ENCODE assay signal across 8 mouse cellular contexts in genomic region chr7:45700301-45701015, GRCm38 (mm10). TPM values are rescaled to one million over a fixed set of nuclear protein-coding genes. Genes with fewer than 3 reads are reported as not detected.
DNase-seq lines count a peak whose midpoint lies in the region; ATAC-seq and TF ChIP-seq lines count a peak whose summit lies in the region.

No protein-coding gene starts in this region.

- H3K9me3 ChIP-seq in G1E (replicated peaks) = no peaks in the 10 kb centered on the region
- no peaks in the 10 kb centered on the region for H3K9me3 ChIP-seq in hindbrain, embryonic 13.5 days

- ATAC-seq in G1E (ENCODE audit: extremely low read depth, insufficient number of reproducible peaks, low FRiP score, poor library complexity, severe bottlenecking) = no peak
- peak; percentile 12; the same call in 1 of the 2 replicates for ATAC-seq in hindbrain, embryonic 13.5 days (ENCODE audit: low FRiP score)

- H3K4me3 ChIP-seq in G1E (ENCODE audit: low read depth, low read length) = peak overlapping the region; percentile 38; the same call in 1 of the 2 replicates
- peak overlapping the region; percentile 54 for H3K4me3 ChIP-seq in hindbrain, embryonic 13.5 days

- peaks cover 49% of the 10 kb centered on the region for H3K27me3 ChIP-seq in G1E (ENCODE audit: insufficient read depth, low read length)
- peaks cover 24% of the 10 kb centered on the region for H3K27me3 ChIP-seq in hindbrain, embryonic 13.5 days

- WGBS in hindbrain, embryonic 13.5 days = under 1% methylated on average over 17 of the region's 20 CpGs

- H3K4me2 ChIP-seq in hindbrain, embryonic 13.5 days = peak overlapping the region; percentile 94

- TF ChIP-seq CTCF in G1E (IDR thresholded peaks at IDR 0.05; ENCODE audit: low read depth, low read length) = no peak

- H3K4me1 ChIP-seq in G1E (ENCODE audit: insufficient read depth, low read depth, low read length) = peaks cover 61% of the 10 kb centered on the region
- H3K4me1 ChIP-seq in hindbrain, embryonic 13.5 days (replicated peaks) = peaks cover 52% of the 10 kb centered on the region

- peak overlapping the region; percentile 82 for H3K9ac ChIP-seq in hindbrain, embryonic 13.5 days

- H3K36me3 ChIP-seq in G1E (replicated peaks) = no peaks in the 10 kb centered on the region
- no peaks in the 10 kb centered on the region for H3K36me3 ChIP-seq in hindbrain, embryonic 13.5 days

- H3K27ac ChIP-seq in hindbrain, embryonic 13.5 days = peak overlapping the region; percentile 86

- DNase-seq in G1E (ENCODE audit: low spot score) = peak; percentile 60
- peak; percentile 81 for DNase-seq in cerebellum, adult 8-10 months
- peak; percentile 71 to 83 for DNase-seq in frontal cortex, postnatal 14 days (ENCODE audit: low spot score in 2 of 2)
- peak; percentile 80 to 82 for DNase-seq in layer of hippocampus, postnatal 36 days
- peak; percentile 80 for DNase-seq in lung, postnatal 14 days
- DNase-seq in right cerebral cortex, adult 2 months (ENCODE audit: low spot score in 2 of 2) = peak; percentile 82 to 92
- no peak for DNase-seq in ovary, postnatal 10 days (ENCODE audit: low spot score)

RNA-seq across cellular contexts. Expression of gene Car11, which starts 0.8 kb away (rescaled TPM):
- 0.92 and 3.5 TPM in 2 replicates for total RNA-seq in G1E (2014; fragmentation: Nextera tagmentation)
- total RNA-seq in G1E (2017) = 0.16 and 0.58 TPM in 2 replicates
- polyA plus RNA-seq in G1E (2012) = 0.63 and 0.78 TPM in 2 replicates
- polyA plus RNA-seq in hindbrain, embryonic 13.5 days (2015; fragmentation: Nextera tagmentation; extraction: Ambion mirVana) = 38.5 and 41.6 TPM in 2 replicates
- 100 to 1,000 TPM; 191 to 217 TPM for total RNA-seq in layer of hippocampus, postnatal 36 days (2021)

RNA-seq across cellular contexts. Expression of gene Dbp, which starts 4.4 kb away (rescaled TPM):
- total RNA-seq in G1E (2014; fragmentation: Nextera tagmentation) (22.8 and 30.2 TPM in 2 replicates), G1E (2017) (33.7 and 37.8 TPM in 2 replicates)
- 18.0 and 23.0 TPM in 2 replicates for polyA plus RNA-seq in G1E (2012)
- 2.9 and 3.6 TPM in 2 replicates for polyA plus RNA-seq in hindbrain, embryonic 13.5 days (2015; fragmentation: Nextera tagmentation; extraction: Ambion mirVana)
- 10 to 100 TPM; 49.8 to 51.5 TPM for total RNA-seq in layer of hippocampus, postnatal 36 days (2021)

RNA-seq across cellular contexts. Expression of gene Sec1, which starts 6.3 kb away (rescaled TPM):
- not detected in 2 replicates for total RNA-seq in G1E (2014; fragmentation: Nextera tagmentation)
- total RNA-seq in G1E (2017) = not detected in 2 replicates
- 0.02 TPM in 1 of 2 replicates, not detected in the other for polyA plus RNA-seq in G1E (2012)
- 0.40 and 0.86 TPM in 2 replicates for polyA plus RNA-seq in hindbrain, embryonic 13.5 days (2015; fragmentation: Nextera tagmentation; extraction: Ambion mirVana)
- total RNA-seq in layer of hippocampus, postnatal 36 days (2021) = 1 to 10 TPM; 2.0 to 2.7 TPM

RNA-seq across cellular contexts. Expression of gene Rpl18, which starts 14.8 kb away (rescaled TPM):
- total RNA-seq in G1E (2014; fragmentation: Nextera tagmentation) = 3,054 and 3,291 TPM in 2 replicates
- total RNA-seq in G1E (2017) = 1,837 and 1,972 TPM in 2 replicates
- polyA plus RNA-seq in G1E (2012) = 14,383 and 17,578 TPM in 2 replicates
- polyA plus RNA-seq in hindbrain, embryonic 13.5 days (2015; fragmentation: Nextera tagmentation; extraction: Ambion mirVana) = 626 and 633 TPM in 2 replicates
- 100 to 1,000 TPM; 372 to 375 TPM for total RNA-seq in layer of hippocampus, postnatal 36 days (2021)

RNA-seq across cellular contexts. Expression of gene Ntn5, which starts 16.6 kb away (rescaled TPM):
- not detected in 2 replicates for total RNA-seq in G1E (2014; fragmentation: Nextera tagmentation)
- not detected in 2 replicates for total RNA-seq in G1E (2017)
- polyA plus RNA-seq in G1E (2012) = 0.21 and 0.29 TPM in 2 replicates
- 2.3 and 2.6 TPM in 2 replicates for polyA plus RNA-seq in hindbrain, embryonic 13.5 days (2015; fragmentation: Nextera tagmentation; extraction: Ambion mirVana)
- total RNA-seq in layer of hippocampus, postnatal 36 days (2021) = 1 to 10 TPM; 5.5 to 6.0 TPM

Comparison
In these comparisons a context has a peak if more than half of its experiments do, and no peak if none do; other contexts are left out.
1. RNA of gene Car11, which starts 0.8 kb away (total RNA-seq): 191 to 217 TPM in layer of hippocampus, postnatal 36 days; 0.16 to 3.5 TPM in G1E; every median in the first group is over 10 times any median in the second.